Mouse (Mus musculus) embryonic fibroblast, embryonic 13.5 days (primary cell): ENCODE results near the gene Il6st.

Source experiments
- CTCF ChIP-seq: IDR thresholded peaks from 2 replicates; pipeline ENCODE4 v1.5.1; 2011; ENCODE audit warnings: mild to moderate bottlenecking, control low read depth, low read length, moderate library complexity, borderline replicate concordance; ENCODE audit not compliant: insufficient read depth
- POLR2A ChIP-seq: IDR thresholded peaks from 2 replicates; pipeline ENCODE4 v1.6.1; 2011; ENCODE audit warnings: low read depth, mild to moderate bottlenecking, control low read depth, low read length, moderate library complexity

GRCm38 (mm10) chr13:112503846-112504245 lies 40.0 kb downstream of the Il6st start:
- no peak for TF ChIP-seq POLR2A
- TF ChIP-seq CTCF: no peak
